Mouse (Mus musculus) v-Abl transformed pro-B cells (cell line): ENCODE measurements around the gene Stk11.

Experiments
- in situ Hi-C, 2 experiments: fragments of 400-800 bp; cut with MboI; formaldehyde crosslinking; loops; one replicate each; pipeline ENCODE4 v1.15.1; 2025; ENCODE audit not compliant: unreplicated experiment in 2 of 2

The Stk11 gene

DNA sequence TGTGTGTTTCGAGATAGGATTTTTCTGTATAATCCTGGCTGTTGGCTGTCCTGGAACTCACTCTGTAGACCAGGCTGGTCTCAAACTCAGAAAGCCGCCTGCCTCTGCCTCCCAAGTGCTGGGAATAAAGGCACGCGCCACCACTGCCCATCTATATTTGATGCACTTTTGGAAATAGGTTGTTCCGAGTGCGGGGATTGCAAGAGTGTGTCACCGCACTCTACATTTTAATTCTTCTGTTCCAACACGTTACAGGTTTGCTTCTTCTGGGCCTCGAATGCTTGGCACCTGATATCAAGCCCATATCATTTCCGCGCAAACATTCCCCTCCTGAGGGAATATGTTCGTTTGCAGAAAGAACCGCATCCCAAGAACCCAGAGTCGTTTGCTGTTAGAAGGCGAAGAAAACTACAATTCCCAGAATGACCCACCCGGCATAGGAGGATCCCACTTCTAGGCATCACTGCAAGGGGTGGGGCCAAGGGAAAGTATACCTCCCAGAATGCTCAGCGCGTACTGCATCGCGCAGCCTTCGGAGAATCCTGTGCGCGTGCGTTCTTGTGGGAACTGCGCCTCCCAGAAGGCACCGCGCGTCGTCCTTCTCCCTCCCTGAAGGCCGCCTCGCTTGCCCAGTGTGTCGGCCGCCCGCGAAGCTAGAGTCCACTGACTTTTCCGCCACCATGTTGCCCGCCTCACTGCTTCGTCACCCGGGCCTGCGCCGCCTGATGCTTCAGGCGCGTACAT lies 26.4 kb downstream of the Stk11 start:
- in situ Hi-C loops: loop anchor here in 1 of 2 experiments (5.0 to 10.0 kb wide), 2 partner anchors 180 to 287 kb away; partner anchors contain the start of genes Ptbp1 and Wdr18

GRCm38 (mm10) chr10:80142530-80142925 lies 26.9 kb downstream of the Stk11 start:
- in situ Hi-C loops: loop anchor here in 1 of 2 experiments (5.0 to 10.0 kb wide), 2 partner anchors 180 to 288 kb away; partner anchors contain the start of genes Ptbp1 and Wdr18

DNA sequence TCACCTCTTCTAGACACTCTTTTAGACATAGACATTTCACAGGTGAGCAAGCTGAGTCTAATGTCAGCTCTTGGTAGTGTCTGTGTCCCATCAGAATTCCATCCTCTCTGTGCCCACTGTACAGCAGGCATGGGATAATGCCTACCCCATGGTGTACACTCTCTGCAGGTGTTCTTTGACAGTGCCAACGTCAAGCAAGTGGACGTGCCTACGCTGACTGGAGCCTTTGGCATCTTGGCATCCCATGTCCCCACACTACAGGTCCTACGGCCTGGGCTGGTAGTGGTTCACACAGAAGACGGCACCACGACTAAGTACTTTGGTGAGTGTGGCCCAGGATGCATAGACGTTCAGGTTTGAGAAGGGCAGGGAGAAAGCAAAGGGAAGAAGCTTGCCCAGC lies 28.1 kb downstream of the Stk11 start:
- in situ Hi-C loops: loop anchor here in 1 of 2 experiments (5.0 to 10.0 kb wide), 2 partner anchors 181 to 289 kb away; partner anchors contain the start of genes Ptbp1 and Wdr18

DNA sequence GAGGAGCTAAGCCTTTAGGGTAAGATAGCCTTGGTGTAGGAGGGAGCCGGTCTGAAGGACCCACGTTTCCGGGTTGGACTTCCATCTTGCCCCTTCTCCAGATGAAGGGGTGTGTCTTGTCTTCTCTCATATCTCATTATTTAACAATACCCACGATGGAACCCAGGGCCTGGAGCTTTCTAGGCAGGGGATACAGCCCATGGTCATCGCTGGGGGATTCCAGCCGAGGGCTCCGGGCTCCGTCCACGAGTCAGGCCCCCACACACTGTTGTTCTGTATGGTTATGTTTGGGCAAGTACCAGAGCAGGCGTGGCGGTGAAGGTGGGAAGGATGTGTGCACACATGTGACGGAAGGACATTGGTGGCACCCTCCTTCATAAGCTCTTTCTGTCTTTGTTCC lies 28.6 kb downstream of the Stk11 start:
- in situ Hi-C loops: loop anchor here in 1 of 2 experiments (5.0 to 10.0 kb wide), 2 partner anchors 182 to 289 kb away; partner anchors contain the start of genes Ptbp1 and Wdr18

- in situ Hi-C loops: loop anchor here in 1 of 2 experiments (5.0 to 10.0 kb wide), 2 partner anchors 183 to 290 kb away; partner anchors contain the start of genes Ptbp1 and Wdr18
Measured at GRCm38 (mm10) chr10:80144864-80145838, 29.5 kb downstream of the Stk11 start.

DNA sequence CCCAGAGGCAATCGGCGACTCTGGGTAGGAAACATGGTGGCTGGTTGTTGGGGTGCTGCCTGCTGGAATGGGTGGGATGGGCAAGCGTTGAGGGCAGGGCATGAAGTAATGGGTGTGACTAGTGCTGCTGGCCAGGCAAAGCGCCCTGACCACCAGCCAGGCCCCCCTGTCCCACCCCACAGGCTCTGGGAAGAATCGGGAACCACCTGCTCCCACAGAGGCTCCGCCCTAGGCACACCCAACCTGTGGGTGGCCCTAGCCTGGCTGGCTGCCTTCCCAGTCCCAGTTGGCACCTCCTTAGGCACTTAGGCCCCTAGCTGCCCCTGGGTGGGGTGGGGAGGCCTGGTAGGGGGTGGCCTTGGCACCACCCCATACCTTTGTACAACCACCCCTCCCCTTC lies 30.3 kb downstream of the Stk11 start:
- in situ Hi-C loops: loop anchor here in 1 of 2 experiments (10.0 kb wide), 1 partner anchor 291 kb away; the partner anchor contains the start of gene Ptbp1

DNA sequence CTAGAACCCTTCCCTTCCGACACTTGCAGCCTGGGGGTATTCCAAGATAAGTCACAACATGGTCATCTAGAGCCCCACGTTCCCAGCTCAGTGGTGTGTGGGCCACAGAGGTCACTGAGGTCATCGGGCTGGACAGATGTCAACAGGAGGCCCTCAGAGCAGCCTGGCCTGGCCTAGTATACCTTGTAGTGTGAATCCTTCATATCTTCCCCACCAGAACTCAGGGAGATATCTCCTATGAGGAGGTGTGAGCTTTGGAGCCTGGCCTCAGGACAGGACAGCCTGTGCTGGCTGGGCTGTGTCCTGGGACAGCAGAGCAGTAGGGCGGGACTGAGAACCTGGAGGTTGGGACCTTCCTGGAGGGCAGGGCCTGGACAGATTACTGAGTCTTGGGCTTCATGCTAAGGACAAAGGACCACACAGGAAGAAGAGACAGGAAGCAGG lies 31.0 kb downstream of the Stk11 start:
- in situ Hi-C loops: loop anchor here in 1 of 2 experiments (10.0 kb wide), 1 partner anchor 292 kb away; the partner anchor contains the start of gene Ptbp1

- in situ Hi-C loops: loop anchor here in 1 of 2 experiments (10.0 kb wide), 1 partner anchor 292 kb away; the partner anchor contains the start of gene Ptbp1
Measured at GRCm38 (mm10) chr10:80147146-80147718, 31.6 kb downstream of the Stk11 start.

- in situ Hi-C loops: loop anchor here in 1 of 2 experiments (10.0 kb wide), 1 partner anchor 293 kb away; the partner anchor contains the start of gene Ptbp1
Measured at GRCm38 (mm10) chr10:80147719-80148601, 32.4 kb downstream of the Stk11 start, which contains the start of gene Midn. TSS of gene Midn (plus strand) at chr10:80148272.

DNA sequence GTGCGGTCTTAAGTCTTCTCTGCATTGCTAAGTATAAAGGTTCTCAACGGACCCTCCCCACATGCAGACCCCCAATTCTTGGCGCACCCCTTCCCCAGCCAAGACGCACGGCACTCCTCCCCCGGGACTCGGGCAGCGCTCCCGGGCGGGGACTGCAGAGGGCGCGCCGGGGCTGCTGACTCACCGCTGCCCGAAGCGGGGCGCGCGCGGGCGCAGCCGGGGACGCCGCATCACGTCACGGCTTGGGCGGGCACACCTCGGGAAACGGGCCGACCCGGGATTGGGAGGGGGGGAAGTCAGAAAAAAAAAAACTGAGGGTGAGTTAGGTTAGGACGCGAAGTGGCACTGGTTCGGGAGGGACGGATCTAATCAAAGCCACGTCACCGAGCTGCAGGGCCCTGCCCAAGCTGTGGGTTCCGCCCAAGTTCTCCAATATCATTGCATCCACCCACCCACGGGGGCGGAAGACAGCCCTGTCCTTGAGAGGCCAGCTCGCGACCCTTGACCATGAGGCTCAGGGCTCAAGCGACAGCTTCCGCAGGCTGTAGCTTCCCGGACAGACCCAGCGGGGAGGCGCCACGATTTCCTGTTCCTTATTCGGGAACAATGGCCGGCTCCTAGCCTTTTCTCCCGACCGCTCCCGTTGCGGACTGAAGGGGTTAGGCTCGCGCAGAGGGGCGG lies 33.1 kb downstream of the Stk11 start:
- in situ Hi-C loops: loop anchor here in 1 of 2 experiments (10.0 kb wide), 1 partner anchor 294 kb away; the partner anchor contains the start of gene Ptbp1

DNA sequence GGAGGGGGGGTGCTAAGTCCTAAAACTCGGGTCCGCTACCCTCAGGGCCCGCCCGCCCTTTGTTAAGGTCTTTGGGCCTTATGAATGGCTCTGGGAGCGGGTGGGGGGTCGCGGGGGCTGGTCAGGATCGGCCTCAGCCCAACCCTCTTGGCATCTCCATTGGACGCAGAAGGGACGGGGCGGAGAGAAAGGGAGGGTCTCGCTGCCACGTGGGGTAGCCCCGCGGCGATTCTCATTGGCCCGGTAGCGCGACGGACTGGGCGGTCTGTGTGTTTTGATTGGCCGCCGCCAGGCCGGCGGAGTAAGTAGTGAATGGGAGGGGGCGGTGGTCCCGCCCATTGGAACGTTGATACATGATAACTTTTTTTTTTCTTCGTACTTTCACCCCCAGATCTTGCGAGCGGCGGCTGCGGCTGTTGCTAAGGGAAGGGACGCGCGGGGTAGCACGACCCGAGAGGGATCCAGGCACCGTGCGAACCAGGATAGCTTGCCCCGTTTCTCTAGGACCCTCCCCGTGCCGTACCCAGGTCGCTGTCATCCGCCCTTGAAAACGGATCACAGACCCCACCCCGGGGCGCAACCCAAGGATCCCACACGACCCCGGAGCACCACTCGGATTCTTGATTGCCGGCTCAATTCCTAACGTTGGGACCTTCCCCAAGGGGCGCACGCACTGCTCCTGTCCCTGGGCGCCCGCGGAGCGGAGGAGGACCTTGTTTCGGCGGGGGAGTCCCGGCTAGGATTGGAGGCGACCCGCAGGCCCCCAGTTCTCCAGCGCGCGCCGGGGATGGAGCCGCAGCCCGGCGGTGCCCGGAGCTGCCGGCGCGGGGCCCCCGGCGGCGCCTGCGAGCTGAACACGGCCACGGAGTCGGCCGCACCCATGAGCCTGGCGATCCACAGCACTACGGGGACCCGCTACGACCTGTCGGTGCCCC lies 34.0 kb downstream of the Stk11 start:
- in situ Hi-C loops: loop anchor here in 1 of 2 experiments (10.0 to 25.0 kb wide), 2 partner anchors 295 to 538 kb away; partner anchors contain the start of genes Mknk2 and Ptbp1

DNA sequence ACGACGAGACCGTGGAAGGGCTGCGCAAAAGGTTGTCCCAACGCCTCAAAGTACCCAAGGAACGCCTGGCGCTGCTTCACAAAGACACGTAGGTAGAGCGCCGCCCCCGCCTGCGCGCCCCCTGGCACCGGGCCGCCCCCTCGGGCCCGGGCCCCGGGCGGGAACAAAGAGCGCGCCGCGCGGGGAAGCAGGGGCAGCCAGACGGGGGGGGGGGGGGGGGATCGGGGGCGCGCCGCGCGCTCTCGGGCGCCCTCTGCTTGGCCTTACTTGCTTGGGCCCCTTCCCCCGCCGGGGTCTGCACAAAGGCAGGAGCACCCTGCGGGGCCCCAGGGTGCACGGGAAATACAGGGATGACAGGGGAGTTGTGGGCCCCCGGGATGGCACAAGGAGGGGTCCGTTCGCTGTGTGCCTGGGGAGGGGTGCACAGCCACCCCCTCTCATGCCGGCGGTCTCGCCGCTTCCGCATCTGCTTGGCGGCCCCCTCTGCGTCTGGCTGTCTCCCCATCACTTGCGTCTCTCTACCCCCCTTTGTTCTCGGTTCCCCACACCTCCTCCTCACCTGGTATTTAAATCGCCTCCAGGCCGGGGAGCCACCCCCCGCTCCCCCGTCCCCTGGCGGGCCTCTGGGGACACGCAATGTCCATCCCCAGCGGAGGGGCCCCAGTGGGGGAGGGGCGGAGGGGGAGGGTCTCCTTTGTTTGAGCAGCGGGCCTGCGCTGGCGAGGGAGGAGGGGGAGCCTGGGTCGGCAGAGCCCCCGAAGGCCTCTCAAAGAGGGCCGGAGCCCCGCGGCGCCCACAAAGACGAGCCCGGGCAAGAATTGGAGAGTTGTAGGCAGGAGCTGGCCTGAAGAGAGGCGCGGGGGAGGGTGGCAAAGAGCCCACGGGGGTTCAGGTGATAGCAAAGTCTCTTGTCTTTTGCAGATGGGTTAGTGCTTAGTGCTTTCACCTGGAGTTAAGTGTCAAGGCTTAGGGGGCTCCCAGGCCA lies 34.9 kb downstream of the Stk11 start:
- in situ Hi-C loops: loop anchor here in 1 of 2 experiments (25.0 kb wide), 1 partner anchor 537 kb away; the partner anchor contains the start of gene Mknk2

DNA sequence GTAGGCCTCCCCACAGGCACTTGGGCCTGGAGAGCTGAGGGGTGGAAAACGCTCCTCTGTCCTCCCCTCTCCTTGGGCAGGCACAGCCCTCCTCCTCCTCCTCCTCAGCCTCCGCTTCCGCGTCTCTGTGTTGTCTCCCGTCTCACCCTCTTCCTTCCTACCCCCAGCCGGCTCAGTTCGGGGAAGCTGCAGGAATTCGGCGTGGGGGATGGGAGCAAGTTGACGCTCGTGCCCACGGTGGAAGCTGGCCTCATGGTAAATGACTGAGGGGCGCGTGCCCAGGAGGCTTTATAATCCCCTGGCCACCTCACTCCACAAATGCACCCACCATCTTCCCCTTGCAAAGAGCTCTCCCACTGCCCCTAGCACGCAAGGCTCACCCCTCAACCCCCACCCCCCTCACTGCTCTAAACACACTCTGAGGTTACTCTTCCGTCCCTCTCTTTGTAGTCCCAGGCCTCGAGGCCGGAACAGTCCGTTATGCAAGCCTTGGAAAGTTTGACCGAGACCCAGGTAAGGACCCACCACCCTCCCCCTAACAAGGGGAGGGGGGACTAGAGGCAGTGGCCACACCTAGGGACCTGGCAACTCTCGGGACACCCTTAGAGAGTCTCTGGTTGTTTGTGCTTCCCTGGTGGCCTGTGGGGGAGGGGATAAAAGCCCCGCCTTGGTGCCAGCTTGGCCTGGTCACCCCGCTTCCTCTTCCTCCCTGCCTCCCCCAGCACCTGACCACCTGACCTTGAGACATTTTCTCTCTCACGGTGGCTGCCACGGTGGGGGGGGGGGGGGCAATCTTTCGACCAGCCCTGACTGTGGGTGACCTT lies 35.8 kb downstream of the Stk11 start:
- in situ Hi-C loops: loop anchor here in 1 of 2 experiments (25.0 kb wide), 1 partner anchor 536 kb away; the partner anchor contains the start of gene Mknk2

GRCm38 (mm10) chr10:80152071-80152872 lies 36.7 kb downstream of the Stk11 start:
- in situ Hi-C loops: loop anchor here in 1 of 2 experiments (25.0 kb wide), 1 partner anchor 535 kb away; the partner anchor contains the start of gene Mknk2
